Mouse (Mus musculus): ENCODE results near the gene Mmp11.

DNA sequence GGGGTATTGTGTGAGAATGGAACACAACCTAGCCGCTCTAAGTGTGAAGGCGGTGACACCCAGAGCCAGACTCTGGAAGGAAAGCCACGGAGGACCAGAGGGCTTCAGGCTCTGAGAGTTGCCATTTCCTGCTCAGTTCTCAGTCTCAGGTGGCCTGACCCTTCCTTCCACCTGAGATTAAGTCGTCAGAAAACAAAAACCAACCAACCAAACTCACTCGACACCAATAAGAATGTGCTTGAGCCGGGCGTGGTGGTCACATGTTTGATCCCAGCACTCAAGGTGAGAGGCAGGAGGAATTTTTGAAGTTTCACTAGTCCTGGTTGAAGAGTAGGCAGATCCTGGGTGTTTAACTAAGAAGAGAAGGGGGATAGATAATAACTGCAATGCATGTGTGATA is 9.6 kb upstream of the Mmp11 start:
- TF ChIP-seq POLR2A (IDR thresholded peaks at IDR 0.05; ENCODE audit: control insufficient read depth, low read depth, low read length), result no peak
- TF ChIP-seq CTCF (IDR thresholded peaks at IDR 0.05; ENCODE audit: control insufficient read depth, insufficient read depth, insufficient replicate concordance, low read depth, low read length), result no peak
